Mouse (Mus musculus) frontal cortex, postnatal 10 days (tissue): Measurements from ENCODE around the gene Ndufab1.

Experiments used
- DNase-seq, 2 experiments: peaks; one replicate each; pipeline ENCODE4 v3.0.0; 2022; ENCODE audit warnings: low spot score in 2 of 2, mixed read lengths in 1 of 2

Gene Ndufab1

DNA sequence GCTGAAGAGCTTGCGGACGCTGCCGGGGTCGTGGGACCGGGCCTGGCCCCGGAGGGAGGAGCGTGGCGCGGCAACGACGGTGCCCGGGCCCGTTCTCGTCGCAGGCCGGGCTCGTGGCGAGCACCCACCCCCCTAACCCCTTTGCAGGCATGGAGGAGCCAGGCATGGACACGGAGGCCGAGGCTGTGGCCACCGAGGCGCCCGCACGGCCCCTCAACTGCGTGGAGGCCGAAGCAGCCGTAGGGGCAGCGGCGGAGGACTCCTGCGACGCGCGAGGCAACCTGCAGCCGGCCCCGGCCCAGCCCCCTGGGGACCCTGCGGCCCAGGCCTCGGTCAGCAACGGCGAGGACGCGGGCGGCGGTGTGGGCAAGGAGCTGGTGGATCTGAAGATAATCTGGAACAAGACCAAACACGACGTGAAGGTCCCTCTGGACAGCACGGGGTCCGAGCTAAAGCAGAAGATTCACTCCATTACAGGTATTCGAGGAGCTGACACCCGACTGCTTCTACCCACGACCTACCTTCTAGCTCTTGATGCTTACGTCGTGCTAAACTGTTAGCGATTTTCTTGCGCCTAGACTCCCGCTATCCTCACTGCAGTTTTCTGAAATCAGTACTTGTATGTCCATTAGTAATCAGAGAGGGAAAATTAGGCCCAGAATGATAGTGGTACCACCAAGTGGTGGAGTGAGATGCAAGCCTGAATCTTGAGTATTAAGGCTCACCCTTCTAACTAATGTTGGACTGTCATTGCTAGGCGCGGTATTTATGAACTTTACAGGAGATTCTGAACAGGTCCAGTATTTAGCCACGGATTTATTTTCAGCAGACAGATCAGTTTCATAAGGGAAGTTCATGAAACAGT lies 33.9 kb downstream of the Ndufab1 start:
- DNase-seq, result peak in 1 of 2 experiments; percentile 34

DNA sequence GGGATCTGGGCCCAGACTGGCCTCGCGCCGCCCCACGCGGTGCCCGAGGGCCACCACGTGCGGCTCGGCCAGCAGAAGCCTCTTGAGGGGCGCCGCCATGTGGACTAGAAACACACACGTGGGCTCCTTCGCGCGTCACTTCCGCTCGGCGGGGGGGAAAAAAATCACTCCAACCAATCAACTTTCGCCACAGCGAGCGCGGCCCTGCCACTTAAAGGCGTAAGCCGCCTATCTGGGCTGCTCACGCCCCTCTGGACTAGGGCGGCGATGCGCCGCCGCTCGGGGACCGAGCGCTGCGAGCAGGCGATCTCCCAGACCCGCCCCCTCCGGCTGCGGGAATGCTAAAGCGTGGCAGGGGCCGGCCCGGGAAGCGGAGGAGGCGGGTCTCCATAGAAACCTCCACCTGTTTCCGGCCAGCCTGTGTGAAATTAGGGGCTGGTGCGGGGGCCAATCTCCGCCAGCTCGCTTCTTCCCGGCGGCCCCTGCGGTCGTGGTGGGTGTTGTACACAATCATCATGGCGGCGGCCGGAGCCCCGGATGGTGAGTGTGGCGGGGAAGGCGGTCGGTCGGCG lies 34.7 kb downstream of the Ndufab1 start, which contains the start of the genes Ubfd1 and Ears2:
TSS of gene Ubfd1 (plus strand) at position 231 of the 572 bp plus-strand sequence.
TSS of gene Ears2 (minus strand) at position 319 of the 572 bp plus-strand sequence.
- DNase-seq, result peak; percentile 95 to 96

DNA sequence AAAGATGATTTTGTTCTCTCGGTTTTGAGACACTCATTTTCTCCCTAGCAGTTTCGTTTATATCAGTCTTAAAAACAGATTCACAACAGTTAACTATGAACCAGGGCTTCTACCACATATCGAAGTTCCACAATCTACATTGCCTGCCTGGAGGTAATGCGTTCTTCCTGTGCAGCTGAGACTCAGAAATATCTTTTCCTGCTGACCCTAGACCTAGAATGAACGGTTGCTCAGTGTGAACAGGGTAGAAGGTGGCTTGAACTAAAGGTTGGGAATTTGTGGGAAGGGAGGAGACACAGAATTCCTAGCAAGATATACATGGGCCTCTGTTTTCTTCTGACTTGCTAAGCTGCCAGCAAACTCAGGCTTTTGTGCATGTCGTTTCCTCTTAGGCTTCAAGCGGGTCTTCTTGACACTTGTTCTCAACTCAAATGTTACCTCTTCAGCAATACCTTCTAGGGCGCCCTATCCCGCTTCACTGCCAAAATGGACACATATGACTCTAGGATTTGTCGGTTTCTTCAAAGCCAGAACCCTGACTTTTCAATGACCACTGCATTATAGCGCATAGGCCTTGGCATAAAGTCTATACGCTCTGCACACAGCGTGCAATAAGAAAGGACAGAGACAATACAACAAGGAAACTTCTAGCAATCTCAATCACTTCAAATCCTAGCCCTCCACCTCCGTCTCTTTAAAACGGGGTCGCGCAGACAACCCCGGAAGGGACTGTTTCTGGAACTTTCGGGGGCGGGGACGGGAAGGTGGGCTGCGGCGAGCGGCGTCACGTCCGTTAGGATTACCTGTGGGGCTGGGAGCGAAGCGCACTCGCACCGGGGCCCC lies 35.4 kb downstream of the Ndufab1 start:
- DNase-seq, result peak in 1 of 2 experiments; percentile 19

DNA sequence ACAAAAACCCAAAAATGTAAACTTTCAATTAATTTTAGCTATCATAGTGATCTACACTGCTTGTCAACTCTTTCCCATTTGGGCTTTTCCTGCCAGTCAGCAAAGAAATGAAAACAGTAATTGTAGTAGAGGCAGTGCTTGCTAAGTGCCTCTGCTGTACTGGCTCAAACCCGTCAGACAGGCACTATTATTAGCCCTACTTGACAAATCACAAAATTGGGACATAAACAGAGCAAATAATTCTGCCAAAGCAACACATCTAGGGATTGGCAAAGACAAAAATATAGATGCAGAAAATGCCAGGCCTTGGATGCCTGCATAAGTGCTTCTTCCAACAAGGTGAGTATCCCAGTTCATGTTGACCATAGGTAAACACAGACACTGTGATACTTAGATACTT lies 36.0 kb downstream of the Ndufab1 start:
- no peak for DNase-seq

DNA sequence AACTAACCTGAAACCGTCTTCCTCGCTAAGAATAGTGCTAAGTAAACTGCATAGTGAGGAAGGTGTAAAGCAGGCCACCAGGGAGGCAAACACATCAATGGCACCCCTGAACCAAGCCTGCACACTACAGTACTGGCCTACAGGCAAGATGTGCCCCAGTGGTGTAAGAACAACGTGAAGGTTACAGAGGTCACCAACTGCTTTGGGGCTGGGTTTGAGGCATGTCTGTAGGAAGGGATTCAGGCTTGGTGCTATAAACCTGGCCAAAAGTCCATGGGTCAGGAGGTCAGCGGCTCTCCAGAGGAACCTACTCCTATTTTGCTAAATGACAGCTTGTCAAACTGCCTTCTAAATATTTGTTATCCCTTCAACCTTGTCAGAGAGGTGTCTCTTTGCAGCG lies 45.1 kb downstream of the Ndufab1 start:
- no peak for DNase-seq

DNA sequence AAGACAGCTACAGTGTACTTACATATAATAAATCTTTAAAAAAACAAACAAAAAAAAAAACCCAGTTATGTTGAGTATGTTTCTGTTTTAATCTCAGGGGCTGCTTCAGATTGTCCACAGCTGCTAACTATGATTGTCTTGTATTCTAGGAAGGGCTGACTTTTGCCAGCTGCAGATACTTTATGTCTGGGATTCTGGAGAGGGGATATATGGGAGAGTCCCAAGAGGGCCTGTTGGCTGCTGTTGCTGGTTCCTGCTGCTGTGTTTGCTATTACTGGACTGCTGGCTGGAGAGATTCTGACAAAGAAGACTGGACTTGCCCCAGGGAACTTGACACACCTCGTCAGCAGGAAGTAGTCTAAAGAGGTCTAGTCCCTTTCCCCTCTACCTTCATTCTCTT lies 50.9 kb downstream of the Ndufab1 start:
- no peak for DNase-seq

DNA sequence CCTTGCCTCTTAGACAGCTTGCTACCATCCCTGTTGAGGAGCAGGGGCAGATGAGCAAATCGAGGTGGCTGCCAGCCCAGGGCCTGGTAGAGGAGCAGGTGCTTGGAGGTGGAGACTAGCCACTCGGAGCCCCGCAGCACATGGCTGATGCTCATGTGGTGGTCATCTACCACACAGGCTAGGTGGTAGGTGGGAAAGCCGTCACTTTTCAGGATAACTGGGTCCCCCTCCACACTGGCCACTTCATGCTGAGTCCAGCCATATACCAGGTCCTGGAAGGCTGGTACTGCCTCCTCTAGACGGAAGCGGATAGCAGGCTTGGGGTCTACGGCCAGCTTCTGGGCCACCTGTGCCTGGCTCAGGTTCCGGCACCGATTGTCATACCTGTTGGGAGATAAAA lies 53.5 kb downstream of the Ndufab1 start:
- DNase-seq, result no peak

DNA sequence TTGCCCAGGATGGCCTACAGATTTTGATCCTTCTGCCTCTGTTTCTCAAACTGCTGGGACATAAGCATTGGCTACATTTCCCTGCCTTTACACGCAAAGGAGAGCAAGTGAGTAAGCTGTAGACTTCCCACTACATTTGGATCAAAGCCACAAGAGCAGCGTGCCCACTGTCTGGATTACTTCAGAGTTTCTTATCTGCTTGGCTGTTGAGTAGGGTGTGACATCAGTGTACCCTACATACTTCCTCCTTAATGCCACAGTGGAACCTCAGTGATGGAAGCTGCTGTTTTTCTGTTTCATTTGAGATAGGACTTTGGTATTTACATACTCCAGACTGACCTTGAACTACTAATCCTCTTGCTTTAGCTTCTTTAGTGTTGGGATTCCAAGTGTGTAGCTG lies 54.9 kb downstream of the Ndufab1 start:
- DNase-seq, result no peak

DNA sequence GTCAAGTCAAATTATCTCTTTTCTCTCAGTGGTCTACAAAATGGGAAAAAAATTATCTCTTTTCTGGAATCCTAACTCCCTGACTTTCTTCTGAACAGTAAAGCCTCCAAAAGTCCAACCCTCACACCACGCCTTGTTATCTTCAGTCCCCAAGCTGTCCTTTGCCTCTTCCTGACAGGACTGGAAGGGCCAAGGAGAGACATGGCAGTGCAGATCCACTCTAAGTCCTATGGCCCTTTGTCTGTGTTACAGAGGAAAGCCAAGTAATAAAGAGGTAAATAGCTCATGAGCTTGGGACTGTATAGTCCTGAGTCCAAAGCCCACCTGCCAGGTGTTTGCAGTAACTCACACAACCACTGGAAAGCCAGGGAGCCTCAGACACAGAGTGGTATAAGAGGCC lies 56.0 kb downstream of the Ndufab1 start:
- no peak for DNase-seq

DNA sequence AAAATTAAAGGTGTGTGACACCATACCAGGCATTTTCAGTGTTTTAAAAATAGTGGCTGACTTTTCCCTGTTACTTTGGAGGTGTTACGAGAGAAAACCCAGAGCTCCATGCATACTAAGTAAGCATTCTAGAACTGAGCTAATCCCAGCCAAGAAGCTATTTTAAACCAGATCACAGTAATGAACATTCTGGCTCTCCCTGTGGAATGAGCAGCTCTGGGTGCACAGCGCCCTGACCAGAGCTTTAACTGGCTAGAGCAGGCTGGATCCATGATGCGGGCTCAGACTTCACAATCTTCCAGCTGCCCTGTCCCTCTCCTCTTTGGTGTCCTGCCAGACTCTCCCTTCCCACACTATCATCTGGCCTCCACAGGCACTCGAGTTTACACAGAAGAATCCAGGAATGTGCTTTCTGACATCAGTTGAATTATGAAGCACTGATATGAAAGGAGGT lies 56.5 kb downstream of the Ndufab1 start:
- DNase-seq, result no peak

DNA sequence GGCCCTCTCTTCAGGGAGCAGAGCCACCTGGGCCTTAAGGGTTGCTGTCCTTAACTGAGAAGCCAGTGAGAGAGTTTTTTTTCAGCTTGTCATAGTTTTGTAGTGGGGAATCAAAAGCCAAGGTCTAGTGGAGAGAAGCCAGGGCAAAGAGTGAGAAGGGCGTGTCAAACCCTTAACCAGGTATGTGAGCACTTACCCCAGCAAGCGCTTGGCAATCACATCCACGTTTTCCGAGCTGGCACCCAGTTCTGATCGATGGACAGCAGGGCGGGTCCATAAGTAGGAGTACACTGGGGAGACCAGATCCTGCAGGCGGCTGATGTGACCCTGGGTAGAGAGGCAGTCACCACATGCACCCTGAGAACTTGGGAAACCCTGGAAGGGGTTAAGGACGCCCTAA lies 57.6 kb downstream of the Ndufab1 start:
- DNase-seq, result no peak
